Mouse (Mus musculus) embryo, embryonic 11 days (tissue): ENCODE measurements around the gene Fap.

Experiments
- DNase-seq: peaks from one replicate; pipeline ENCODE4 v3.0.0-alpha.2; 2015

Fap gene

GRCm38 (mm10) chr2:62573753-62574159 is at the start of gene Fap:
Gene Fap (minus strand): TSS chr2:62574075.
- DNase-seq = peak; percentile 79

GRCm38 (mm10) chr2:62623024-62623441 is 49.2 kb upstream of the Fap start:
- no peak for DNase-seq

- DNase-seq = no peak
These were observed 45.8 kb upstream of the Fap start for GRCm38 (mm10) chr2:62619679-62620078.

- no peak for DNase-seq
These were observed 45.1 kb upstream of the Fap start for GRCm38 (mm10) chr2:62618934-62619341.

GRCm38 (mm10) chr2:62613133-62613532 is 39.3 kb upstream of the Fap start:
- DNase-seq = no peak

- DNase-seq = no peak
These were observed 32.3 kb upstream of the Fap start for GRCm38 (mm10) chr2:62606205-62606604.

- DNase-seq = no peak
These were observed 29.7 kb upstream of the Fap start for GRCm38 (mm10) chr2:62603530-62603929.

GRCm38 (mm10) chr2:62596586-62596985 is 22.7 kb upstream of the Fap start:
- no peak for DNase-seq

- no peak for DNase-seq
These were observed 20.6 kb upstream of the Fap start for GRCm38 (mm10) chr2:62594491-62594890.

GRCm38 (mm10) chr2:62591555-62591954 is 17.7 kb upstream of the Fap start:
- DNase-seq = no peak

- no peak for DNase-seq
These were observed 15.5 kb upstream of the Fap start for GRCm38 (mm10) chr2:62589333-62589732.

GRCm38 (mm10) chr2:62585769-62586168 is 11.9 kb upstream of the Fap start:
- no peak for DNase-seq

GRCm38 (mm10) chr2:62574962-62575361 is 1.1 kb upstream of the Fap start:
- DNase-seq = no peak

GRCm38 (mm10) chr2:62574250-62574649 is 375 bp upstream of the Fap start:
- DNase-seq = peak; percentile 36

- DNase-seq = peak; percentile 9
These were observed 649 bp downstream of the Fap start for GRCm38 (mm10) chr2:62573099-62573752.

- no peak for DNase-seq
These were observed 9.2 kb downstream of the Fap start for GRCm38 (mm10) chr2:62564687-62565086.

- DNase-seq = peak; percentile 8
These were observed 11.0 kb downstream of the Fap start for GRCm38 (mm10) chr2:62562661-62563485.

GRCm38 (mm10) chr2:62557417-62557816 is 16.5 kb downstream of the Fap start:
- no peak for DNase-seq

GRCm38 (mm10) chr2:62556349-62556748 is 17.5 kb downstream of the Fap start:
- no peak for DNase-seq

GRCm38 (mm10) chr2:62549659-62550058 is 24.2 kb downstream of the Fap start:
- DNase-seq = no peak

- no peak for DNase-seq
These were observed 24.7 kb downstream of the Fap start for GRCm38 (mm10) chr2:62549131-62549530.

- DNase-seq = no peak
These were observed 25.8 kb downstream of the Fap start for GRCm38 (mm10) chr2:62548104-62548503.

- DNase-seq = no peak
These were observed 38.4 kb downstream of the Fap start for GRCm38 (mm10) chr2:62535483-62535882.

- no peak for DNase-seq
These were observed 42.8 kb downstream of the Fap start for GRCm38 (mm10) chr2:62531065-62531464.
